Comparison of ENCODE assay signal across 9 mouse cellular contexts in the genomic region with DNA sequence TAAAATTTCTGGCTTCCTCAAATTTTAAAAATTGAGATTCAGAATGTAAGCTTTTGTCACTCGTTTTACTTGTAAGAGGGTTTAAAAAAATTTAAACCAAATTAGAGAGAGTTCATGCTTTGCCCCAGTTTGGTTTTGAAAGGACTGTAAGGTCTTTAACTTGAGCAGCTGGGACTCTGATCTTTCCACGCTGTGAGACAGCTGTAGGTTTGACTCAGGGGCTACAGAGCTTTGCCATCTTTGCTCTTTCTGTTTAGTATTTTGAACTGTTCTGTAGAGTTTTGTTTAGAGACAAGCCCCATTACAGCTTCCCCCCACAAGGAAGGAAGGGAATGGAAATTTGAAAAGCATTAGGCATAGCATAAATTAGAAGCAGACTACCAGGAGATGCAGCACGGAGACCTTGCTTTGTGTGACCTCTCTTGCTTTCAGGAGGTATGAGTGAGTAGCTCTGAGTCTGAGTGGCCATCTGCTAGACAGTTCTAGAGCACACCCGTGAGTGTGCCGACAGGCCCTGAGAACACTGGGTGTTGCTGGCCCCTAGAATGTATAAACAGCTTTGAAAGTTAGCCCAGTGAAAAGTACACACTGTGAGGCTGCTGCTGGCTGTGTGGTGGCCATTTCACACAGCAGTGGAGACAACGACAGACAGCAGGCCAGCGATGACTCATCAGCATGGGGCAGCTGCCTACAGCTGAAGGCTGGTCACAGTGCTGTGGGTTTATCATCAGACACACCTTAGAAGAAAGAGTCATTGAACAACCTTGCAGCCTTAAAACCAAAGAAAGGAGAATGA. TPM values are rescaled to one million over a fixed set of nuclear protein-coding genes. Genes with fewer than 3 reads are reported as not detected.
DNase-seq lines count a peak whose midpoint lies in the region; ATAC-seq and TF ChIP-seq lines count a peak whose summit lies in the region.
"Had no signal": no experiment of that assay in that cellular context is flagged by ENCODE, and none has a peak within 500 bp of the region (broad histone marks: within the 10 kb centered on the region; RNA-seq: fewer than 3 reads in every experiment).

No protein-coding gene starts in this region.

- no peak for ATAC-seq in heart, embryonic 16.5 days (replicated peaks; ENCODE audit: extremely low read depth, insufficient read depth, low FRiP score)
- ATAC-seq in lung, postnatal 0 days, result peak; percentile 80

- no peak overlapping the region for H3K9ac ChIP-seq in heart, embryonic 16.5 days (ENCODE audit: low read length)
- H3K9ac ChIP-seq in lung, postnatal 0 days (replicated peaks; ENCODE audit: low read depth), result no peak overlapping the region
- H3K9ac ChIP-seq: lung, embryonic 15.5 days had no signal

- H3K4me3 ChIP-seq in heart, embryonic 16.5 days (ENCODE audit: low read length), result no peak overlapping the region
- no peak overlapping the region for H3K4me3 ChIP-seq in lung, postnatal 0 days (ENCODE audit: low read depth, low read length)
- H3K4me3 ChIP-seq: lung, embryonic 15.5 days had no signal

- peak; percentile 43; the same call in 1 of the 2 replicates for TF ChIP-seq EP300 in lung, postnatal 0 days (IDR thresholded peaks at IDR 0.05)

- no peaks in the 10 kb centered on the region for H3K27me3 ChIP-seq in heart, embryonic 16.5 days (ENCODE audit: control insufficient read depth, insufficient read depth, low read length)
- no peaks in the 10 kb centered on the region for H3K27me3 ChIP-seq in lung, postnatal 0 days (replicated peaks; ENCODE audit: insufficient read depth, low read length)
- H3K27me3 ChIP-seq: lung, embryonic 15.5 days had no signal

- 0 out of 2 replicates have a peak overlapping the region, but pooled peaks have one; percentile 37 for H3K27ac ChIP-seq in heart, embryonic 16.5 days (ENCODE audit: low read length)
- H3K27ac ChIP-seq in lung, postnatal 0 days (ENCODE audit: low read length), result peak overlapping the region; percentile 66
- H3K27ac ChIP-seq: lung, embryonic 15.5 days had no signal

- peaks cover 10% of the 10 kb centered on the region for H3K36me3 ChIP-seq in heart, embryonic 16.5 days (ENCODE audit: control insufficient read depth, insufficient read depth)
- no peaks in the 10 kb centered on the region for H3K36me3 ChIP-seq in lung, postnatal 0 days (ENCODE audit: insufficient read depth, low read length)

- H3K4me1 ChIP-seq in heart, embryonic 16.5 days (ENCODE audit: control insufficient read depth, insufficient read depth, low read length), result peaks cover 5% of the 10 kb centered on the region
- H3K4me1 ChIP-seq in lung, postnatal 0 days (ENCODE audit: insufficient read depth, low read depth, low read length), result peaks cover 13% of the 10 kb centered on the region

- no peaks in the 10 kb centered on the region for H3K9me3 ChIP-seq in heart, embryonic 16.5 days (replicated peaks; ENCODE audit: control insufficient read depth, low read length)
- H3K9me3 ChIP-seq in lung, postnatal 0 days (ENCODE audit: low read length), result no peaks in the 10 kb centered on the region
- H3K9me3 ChIP-seq: lung, embryonic 15.5 days had no signal

- no peak for TF ChIP-seq CTCF in lung, postnatal 0 days (IDR thresholded peaks at IDR 0.05)

- 47% methylated on average over 7 of the region's 7 CpGs for WGBS in heart, embryonic 16.5 days
- WGBS in lung, postnatal 0 days, result 33% methylated on average over 7 of the region's 7 CpGs

- DNase-seq in frontal cortex, postnatal 36 days (ENCODE audit: low spot score in 2 of 2), result peak; percentile 29 to 31
- DNase-seq in frontal cortex, postnatal 25 days (ENCODE audit: low spot score in 2 of 2), result no peak
- peak; percentile 65 for DNase-seq in 3134 (ENCODE audit: extremely low read depth, insufficient read length, low spot score)
- peak; percentile 52 for DNase-seq in c-Kit-negative CD71-positive TER-119-positive erythroid progenitor cells, embryonic 14.5 days (ENCODE audit: low read depth, low spot score)
- peak; percentile 73 for DNase-seq in lung, postnatal 0 days (ENCODE audit: low spot score)
- no peak for DNase-seq in spleen, postnatal 14 days (ENCODE audit: low spot score in 2 of 2)
- DNase-seq in thymus, postnatal 36 days, result no peak

- no peak overlapping the region for H3K4me2 ChIP-seq in heart, embryonic 16.5 days (ENCODE audit: low read depth, low read length)
- H3K4me2 ChIP-seq in lung, postnatal 0 days (replicated peaks; ENCODE audit: low read depth, low read length), result no peak overlapping the region
- H3K4me2 ChIP-seq: lung, embryonic 15.5 days had no signal

RNA-seq across cellular contexts. Expression of a gene that starts 25.7 kb away (rescaled TPM):
- polyA plus RNA-seq in heart, embryonic 16.5 days (2015; fragmentation: Nextera tagmentation; extraction: Ambion mirVana), result 16.6 and 17.2 TPM in 2 replicates
- 14.5 and 15.1 TPM in 2 replicates for polyA plus RNA-seq in lung, postnatal 0 days (2015; fragmentation: Nextera tagmentation; extraction: Ambion mirVana)

Comparison
In these comparisons a context has a peak if more than half of its experiments do, and no peak if none do; other contexts are left out.
1. DNase-seq: peak in frontal cortex, postnatal 36 days (2 of 2), 3134 (single experiment), c-Kit-negative CD71-positive TER-119-positive erythroid progenitor cells, embryonic 14.5 days (single experiment) and lung, postnatal 0 days (single experiment); none in frontal cortex, postnatal 25 days (0 of 2), spleen, postnatal 14 days (0 of 2) and thymus, postnatal 36 days (0 of 2).